Mouse (Mus musculus): ENCODE results near the gene Ctsw.

DNA sequence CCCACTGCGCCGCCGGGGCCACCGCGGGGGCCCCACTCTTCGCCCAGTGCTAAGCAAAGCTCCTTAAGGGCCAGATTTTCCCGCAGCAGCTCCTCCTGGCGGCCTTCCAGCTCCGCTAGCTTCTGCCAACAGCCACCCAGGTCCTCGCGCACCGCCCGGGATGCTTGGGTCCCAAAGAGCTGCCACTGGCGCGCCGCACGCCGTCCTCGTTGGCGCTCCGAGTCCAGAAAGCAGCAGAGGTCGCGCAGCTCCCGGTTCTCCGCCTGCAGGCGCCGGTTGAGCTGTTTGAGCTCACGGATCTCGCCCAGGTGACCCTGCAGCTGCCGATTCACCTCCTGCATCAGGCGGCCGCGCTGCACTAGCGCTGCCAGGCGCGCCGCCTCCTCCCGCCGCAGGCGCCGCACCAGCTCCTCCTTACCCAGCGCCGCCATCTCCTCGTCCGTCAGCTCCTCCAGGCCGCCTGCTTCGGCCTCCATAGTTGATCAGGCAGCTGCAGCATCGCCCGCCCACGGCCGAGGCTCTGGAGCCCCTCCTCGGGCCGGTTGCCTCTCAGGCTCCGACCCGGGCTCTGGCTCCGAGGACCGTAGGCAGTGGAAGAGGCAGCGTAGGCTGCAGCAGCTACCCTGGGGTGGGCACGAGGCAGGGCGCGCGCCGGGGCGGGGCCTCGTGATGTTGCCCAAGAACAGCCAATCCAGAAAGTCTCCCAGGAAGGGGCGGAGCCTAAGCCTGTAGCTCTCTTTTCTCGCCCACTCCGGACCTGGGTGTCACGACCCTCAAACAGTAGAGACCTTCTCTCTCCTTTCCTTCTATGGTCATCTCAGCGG, 11.2 kb downstream of the Ctsw start:
- TF ChIP-seq POLR2A (IDR thresholded peaks at IDR 0.05; ENCODE audit: low read depth, low read length) (peak; percentile 75), CTCF (IDR thresholded peaks at IDR 0.05; ENCODE audit: extremely low read depth, insufficient read depth, insufficient read length, insufficient replicate concordance) (no peak)

Measured in spleen, adult 2 months (tissue).